Mouse (Mus musculus) lung, embryonic 15.5 days (tissue): ENCODE measurements around the gene Gm20855. TPM values are rescaled to one million over a fixed set of nuclear protein-coding genes. Genes with fewer than 3 reads are reported as not detected.
"Not testable (repeated sequence)": the region's sequence is repeated elsewhere in the genome, so short reads cannot be mapped to it uniquely, and the experiment has no call there.

Experiments used
- ATAC-seq: fragments of 200-750 bp; cut with Nextera tagmentation; 2 replicates; pipeline ENCODE4 v1.8.0; 2017; ENCODE audit warnings: moderate number of reproducible peaks, borderline replicate concordance; ENCODE audit not compliant: low FRiP score, low TSS enrichment; ENCODE audit errors: extremely low read depth
- H3K27ac ChIP-seq: fragments of 300-500 bp; sonication (generic); 2 replicates; pipeline ENCODE4 v1.5.1; 2015; ENCODE audit warnings: moderate library complexity, mild to moderate bottlenecking, inconsistent platforms
- H3K27me3 ChIP-seq: fragments of 300-500 bp; sonication (generic); 2 replicates; pipeline ENCODE4 v1.6.1; 2015; ENCODE audit warnings: inconsistent platforms
- H3K36me3 ChIP-seq: fragments of 300-500 bp; sonication (generic); 2 replicates; pipeline ENCODE4 v1.6.1; 2015; ENCODE audit warnings: inconsistent platforms
- H3K4me1 ChIP-seq: fragments of 300-500 bp; sonication (generic); 2 replicates; pipeline ENCODE4 v1.6.1; 2015; ENCODE audit warnings: inconsistent platforms
- H3K4me2 ChIP-seq: fragments of 300-500 bp; sonication (generic); 2 replicates; pipeline ENCODE4 v1.6.1; 2015; ENCODE audit warnings: inconsistent platforms, mild to moderate bottlenecking, moderate library complexity
- H3K4me3 ChIP-seq: fragments of 300-500 bp; sonication (generic); 2 replicates; pipeline ENCODE4 v1.5.1; 2015; ENCODE audit warnings: mild to moderate bottlenecking, inconsistent platforms
- H3K9ac ChIP-seq: fragments of 300-500 bp; sonication (generic); 2 replicates; pipeline ENCODE4 v1.6.1; 2015; ENCODE audit warnings: inconsistent platforms
- H3K9me3 ChIP-seq: fragments of 300-500 bp; sonication (generic); 2 replicates; pipeline ENCODE4 v1.6.1; 2016; ENCODE audit warnings: inconsistent platforms
- WGBS: fragments of 180-500 bp; shearing (Covaris S2); methylation state at CpG from one replicate; pipeline ENCODE4 v1.1.7; 2015; 5-methylcytosine and 5-hydroxymethylcytosine counted together
- polyA plus RNA-seq: library from polyadenylated mRNA; unstranded; fragments of >200 nt; fragmentation: Nextera tagmentation; extraction: Ambion mirVana; gene quantifications from 2 replicates; pipeline ENCODE4 v1.2.1, GENCODE M21; 2015

Gm20855 gene
- polyA plus RNA-seq, result not detected in 2 replicates

- not testable (repeated sequence) for H3K27me3 ChIP-seq, H3K4me3 ChIP-seq, H3K9ac ChIP-seq, H3K9me3 ChIP-seq, H3K27ac ChIP-seq, H3K36me3 ChIP-seq, H3K4me1 ChIP-seq, ATAC-seq, H3K4me2 ChIP-seq
- WGBS, result no CpG with 5 or more reads among the region's 6 CpGs
Observed at GRCm38 (mm10) chrY:35131733-35132132, at the start of gene Gm20855. Gene Gm20855 (minus strand): TSS chrY:35131833.
